Mouse (Mus musculus): ENCODE data around the gene Snrpf. TPM values are rescaled to one million over a fixed set of nuclear protein-coding genes. Genes with fewer than 3 reads are reported as not detected.
"Not testable (repeated sequence)": the region's sequence is repeated elsewhere in the genome, so short reads cannot be mapped to it uniquely, and the experiment has no call there.

The Snrpf gene
- total RNA-seq, 1 experiment from 2014 or later: 14.6 TPM

- DNase-seq: no peak
Observed at GRCm38 (mm10) chr10:93575960-93576359, 13.5 kb downstream of the Snrpf start.

GRCm38 (mm10) chr10:93574966-93575365 lies 14.5 kb downstream of the Snrpf start:
- DNase-seq: no peak

- no peak for DNase-seq
Observed at GRCm38 (mm10) chr10:93572209-93572608, 17.3 kb downstream of the Snrpf start.

- no peak for DNase-seq
Observed at GRCm38 (mm10) chr10:93568671-93569070, 20.8 kb downstream of the Snrpf start.

GRCm38 (mm10) chr10:93567841-93568566 lies 21.5 kb downstream of the Snrpf start:
- DNase-seq: no peak

GRCm38 (mm10) chr10:93567066-93567465 lies 22.4 kb downstream of the Snrpf start:
- DNase-seq: no peak

GRCm38 (mm10) chr10:93564518-93565090 lies 24.9 kb downstream of the Snrpf start:
- no peak for DNase-seq

- DNase-seq: peak; percentile 44
Observed at GRCm38 (mm10) chr10:93559786-93560185, 29.7 kb downstream of the Snrpf start.

- not testable (repeated sequence) for DNase-seq
Observed at GRCm38 (mm10) chr10:93557971-93558370, 31.5 kb downstream of the Snrpf start.

GRCm38 (mm10) chr10:93552596-93552995 lies 36.9 kb downstream of the Snrpf start:
- no peak for DNase-seq

GRCm38 (mm10) chr10:93549821-93550220 lies 39.7 kb downstream of the Snrpf start:
- no peak for DNase-seq

- DNase-seq: peak; percentile 68
Observed at GRCm38 (mm10) chr10:93548991-93549390, 40.5 kb downstream of the Snrpf start.

GRCm38 (mm10) chr10:93547741-93548270 lies 41.7 kb downstream of the Snrpf start:
- no peak for DNase-seq

- DNase-seq: no peak
Observed at GRCm38 (mm10) chr10:93544172-93544571, 45.3 kb downstream of the Snrpf start.

GRCm38 (mm10) chr10:93543176-93543575 lies 46.3 kb downstream of the Snrpf start:
- DNase-seq: no peak

GRCm38 (mm10) chr10:93542356-93542755 lies 47.1 kb downstream of the Snrpf start:
- no peak for DNase-seq

- no peak for DNase-seq
Observed at GRCm38 (mm10) chr10:93541585-93541984, 47.9 kb downstream of the Snrpf start.

GRCm38 (mm10) chr10:93540431-93541210 lies 48.9 kb downstream of the Snrpf start, which contains the start of gene Ccdc38:
Gene Ccdc38 (plus strand): TSS chr10:93540632.
- no peak for DNase-seq

GRCm38 (mm10) chr10:93539775-93540430 lies 49.6 kb downstream of the Snrpf start, which contains the start of gene Amdhd1:
Gene Amdhd1 (minus strand): TSS chr10:93540033.
- peak; percentile 89 for DNase-seq

- no peak for DNase-seq
Observed at GRCm38 (mm10) chr10:93538818-93539217, 50.7 kb downstream of the Snrpf start.

GRCm38 (mm10) chr10:93538287-93538686 lies 51.2 kb downstream of the Snrpf start:
- no peak for DNase-seq
